Mouse (Mus musculus): ENCODE data around the gene Nlgn3. TPM values are rescaled to one million over a fixed set of nuclear protein-coding genes. Genes with fewer than 3 reads are reported as not detected.

Gene Nlgn3
- polyA plus RNA-seq (2021; fragmentation: Nextera tagmentation): 112 and 129 TPM in 2 replicates
- long read RNA-seq, experiment 1, full-length matches to known transcripts: 2 of 85 reads
- long read RNA-seq, experiment 1, partial matches to known transcripts: 1 of 85 reads
- long read RNA-seq, experiment 1, other reads (novel, unspliced or antisense): 82 of 85 reads
- long read RNA-seq, experiment 2, full-length matches to known transcripts: 37 of 173 reads
- long read RNA-seq, experiment 2, partial matches to known transcripts: 3 of 173 reads
- long read RNA-seq, experiment 2, other reads (novel, unspliced or antisense): 133 of 173 reads

GRCm38 (mm10) chrX:101299055-101299454 lies at the start of gene Nlgn3:
Gene Nlgn3, plus strand, starts transcription at chrX:101299168.

DNA sequence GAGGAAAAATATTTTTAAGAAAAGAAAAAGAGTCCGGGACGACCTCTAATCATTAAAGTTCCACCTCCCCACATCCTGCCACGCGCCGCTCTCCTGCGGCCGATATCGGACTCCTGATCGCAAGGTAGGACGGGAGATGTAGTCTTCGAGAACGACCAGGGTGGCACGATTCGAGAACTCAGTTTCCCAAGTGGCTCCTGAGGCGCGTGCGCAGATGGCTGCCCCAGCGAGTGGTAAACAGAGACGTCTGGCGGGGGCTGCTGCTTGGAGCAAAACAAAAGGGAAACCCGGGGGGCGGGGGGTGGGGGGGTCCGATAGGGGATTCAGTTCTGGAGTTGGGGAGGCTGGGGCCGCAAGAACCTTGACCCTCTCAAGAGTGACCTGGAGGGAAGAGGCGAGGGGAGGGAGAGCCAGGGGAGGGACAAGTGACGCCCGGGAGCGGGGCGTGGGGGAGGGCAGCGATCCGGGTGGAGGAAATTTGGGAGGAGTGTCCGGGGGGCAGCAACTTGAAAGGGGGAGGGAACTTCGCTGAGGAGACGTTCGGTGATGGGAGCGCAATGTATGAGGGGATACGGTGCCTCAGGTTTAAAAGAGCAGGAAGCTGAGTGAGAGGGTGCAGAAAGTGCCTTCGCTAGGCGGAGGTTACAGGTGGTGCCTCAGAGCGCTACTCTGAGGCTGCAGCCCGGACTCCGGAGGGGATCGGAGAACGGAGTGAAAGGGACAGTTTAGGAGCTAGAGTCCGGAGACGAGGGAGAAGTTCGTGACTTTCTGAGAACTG lies 44.8 kb upstream of the Nlgn3 start, which contains the start of gene Foxo4:
Gene Foxo4, plus strand, starts transcription at position 577 of the 778 bp plus-strand sequence.

DNA sequence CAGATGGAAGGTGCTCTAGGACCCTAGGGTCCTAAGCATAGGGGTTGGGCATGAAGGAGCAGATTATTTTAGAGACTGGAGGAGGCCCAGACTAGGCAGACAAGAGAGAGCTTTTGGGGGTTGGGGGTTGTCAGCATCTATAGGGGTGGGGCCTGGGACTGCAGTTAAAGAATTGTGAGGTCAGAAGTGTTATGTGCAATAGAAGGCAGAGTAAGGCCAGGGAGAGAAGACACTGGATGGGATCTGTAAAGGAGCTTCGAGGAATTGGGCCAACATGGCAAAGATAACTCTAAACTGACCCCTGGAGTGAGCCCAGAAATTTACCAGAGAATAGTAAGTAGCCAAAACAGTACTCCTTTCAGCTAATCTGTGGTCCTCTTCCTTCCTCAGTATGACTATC lies 35.1 kb upstream of the Nlgn3 start, which contains the start of gene Gm614:
Gene Gm614, minus strand, starts transcription at position 101 of the 400 bp plus-strand sequence.

GRCm38 (mm10) chrX:101268025-101268754 lies 30.8 kb upstream of the Nlgn3 start, which contains the start of gene Il2rg:
Gene Il2rg, minus strand, starts transcription at chrX:101268255.

GRCm38 (mm10) chrX:101268755-101269124 lies 30.2 kb upstream of the Nlgn3 start, which contains the start of gene Gm20489:
Gene Gm20489, minus strand, starts transcription at chrX:101269023.

GRCm38 (mm10) chrX:101273875-101274738 lies 24.9 kb upstream of the Nlgn3 start, which contains the start of gene Med12:
Gene Med12, plus strand, starts transcription at chrX:101274030.

Other genes starting within 250 kb of the Nlgn3 start
- gene Tex11, start 239.5 kb upstream of the Nlgn3 start, polyA plus RNA-seq (2021; fragmentation: Nextera tagmentation): 0.16 and 0.35 TPM in 2 replicates
- 7.5 and 8.6 TPM in 2 replicates for gene Slc7a3, start 213.1 kb upstream of the Nlgn3 start, polyA plus RNA-seq (2021; fragmentation: Nextera tagmentation)
- gene Snx12, start 76.6 kb upstream of the Nlgn3 start, polyA plus RNA-seq (2021; fragmentation: Nextera tagmentation): 37.4 and 39.0 TPM in 2 replicates
- 0.67 and 0.72 TPM in 2 replicates for gene Foxo4, start 44.6 kb upstream of the Nlgn3 start, polyA plus RNA-seq (2021; fragmentation: Nextera tagmentation)
- not detected in 2 replicates for gene Gm614, start 35.2 kb upstream of the Nlgn3 start, polyA plus RNA-seq (2021; fragmentation: Nextera tagmentation)
- gene Il2rg, start 30.9 kb upstream of the Nlgn3 start, polyA plus RNA-seq (2021; fragmentation: Nextera tagmentation): 1.4 and 1.9 TPM in 2 replicates
- gene Gm20489, start 30.1 kb upstream of the Nlgn3 start, polyA plus RNA-seq (2021; fragmentation: Nextera tagmentation): not detected in 2 replicates
- gene Med12, start 25.1 kb upstream of the Nlgn3 start, polyA plus RNA-seq (2021; fragmentation: Nextera tagmentation): 2.6 and 2.9 TPM in 2 replicates
- 24.4 TPM in 2 replicates for gene Gjb1, start 77.2 kb downstream of the Nlgn3 start, polyA plus RNA-seq (2021; fragmentation: Nextera tagmentation)
- gene Zmym3, start 121.7 kb downstream of the Nlgn3 start, polyA plus RNA-seq (2021; fragmentation: Nextera tagmentation): 19.8 and 27.6 TPM in 2 replicates
- gene Nono, start 130.2 kb downstream of the Nlgn3 start, polyA plus RNA-seq (2021; fragmentation: Nextera tagmentation): 87.1 and 92.9 TPM in 2 replicates
- not detected in 2 replicates for gene Itgb1bp2, start 149.9 kb downstream of the Nlgn3 start, polyA plus RNA-seq (2021; fragmentation: Nextera tagmentation)
- gene Taf1, start 233.6 kb downstream of the Nlgn3 start, polyA plus RNA-seq (2021; fragmentation: Nextera tagmentation): 6.3 and 6.5 TPM in 2 replicates